Mouse (Mus musculus) lung, adult 2 months (tissue): Measurements from ENCODE around the gene Btd. TPM values are rescaled to one million over a fixed set of nuclear protein-coding genes. Genes with fewer than 3 reads are reported as not detected.

Experiments
- DNase-seq: peaks from one replicate; pipeline ENCODE4 v3.0.0; 2022
- H3K4me1 ChIP-seq: fragments of 200-500 bp; 2 replicates; pipeline ENCODE4 v1.6.1; 2011; ENCODE audit warnings: low read length; ENCODE audit not compliant: control insufficient read depth, insufficient read depth
- H3K4me3 ChIP-seq: fragments of 200-500 bp; replicated peaks from 2 replicates; pipeline ENCODE3; 2011; ENCODE audit warnings: low read depth, mild to moderate bottlenecking, control low read depth, low read length; ENCODE audit errors: extremely low read depth
- CTCF ChIP-seq: fragments of 200-500 bp; IDR thresholded peaks from 2 replicates; pipeline ENCODE4 v1.5.1; 2011; ENCODE audit warnings: mild to moderate bottlenecking, low read length, control low read depth; ENCODE audit not compliant: insufficient read depth
- POLR2A ChIP-seq: fragments of 200-500 bp; IDR thresholded peaks from 2 replicates; pipeline ENCODE4 v1.6.1; 2011; ENCODE audit warnings: low read depth, mild to moderate bottlenecking, control low read depth, low read length, borderline replicate concordance; ENCODE audit errors: extremely low read depth
- WGBS: fragments of 180-500 bp; shearing (Covaris S2); methylation state at CpG from one replicate; pipeline ENCODE4 v1.1.7; 2018; 5-methylcytosine and 5-hydroxymethylcytosine counted together
- polyA plus RNA-seq: library from polyadenylated mRNA; depleted of rRNA; stranded (reverse); fragments of >200 nt; gene quantifications from 2 replicates; pipeline ENCODE4 v1.2.3, GENCODE M21; 2012; rRNA removed

The Btd gene
- polyA plus RNA-seq, 1 experiment, result 52.3 TPM

DNA sequence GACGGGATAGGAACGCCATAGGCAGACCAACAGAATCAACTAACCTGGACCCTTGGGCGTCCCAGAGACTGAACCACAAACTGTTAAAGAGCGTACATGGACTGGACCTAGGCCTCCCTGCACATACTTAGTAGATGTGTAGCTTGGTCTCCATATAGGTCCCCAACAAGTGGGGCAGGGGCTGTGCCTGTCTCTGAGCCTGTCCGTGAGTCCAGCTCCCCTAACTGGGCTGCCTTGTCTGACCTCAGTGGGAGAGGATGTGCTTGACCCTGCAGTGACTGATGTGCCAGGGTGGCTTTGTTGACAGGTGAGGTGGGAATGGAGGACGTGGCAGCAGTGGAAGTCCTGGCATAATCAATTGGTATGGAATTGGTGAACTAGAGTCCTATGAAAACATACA lies 51.7 kb downstream of the Btd start:
- DNase-seq, result no peak
- H3K4me3 ChIP-seq, result no peak overlapping the region
- TF ChIP-seq POLR2A, result no peak
- no peak for TF ChIP-seq CTCF
- H3K4me1 ChIP-seq, result no peaks in the 10 kb centered on the region
- 90% methylated on average over 6 of the region's 6 CpGs for WGBS

GRCm38 (mm10) chr14:31696206-31696984 lies 55.6 kb downstream of the Btd start:
- TF ChIP-seq POLR2A (no peak), CTCF (no peak)
- 71% methylated on average over 9 of the region's 9 CpGs for WGBS
- DNase-seq, result no peak
- H3K4me3 ChIP-seq, result no peak overlapping the region
- H3K4me1 ChIP-seq, result no peaks in the 10 kb centered on the region

DNA sequence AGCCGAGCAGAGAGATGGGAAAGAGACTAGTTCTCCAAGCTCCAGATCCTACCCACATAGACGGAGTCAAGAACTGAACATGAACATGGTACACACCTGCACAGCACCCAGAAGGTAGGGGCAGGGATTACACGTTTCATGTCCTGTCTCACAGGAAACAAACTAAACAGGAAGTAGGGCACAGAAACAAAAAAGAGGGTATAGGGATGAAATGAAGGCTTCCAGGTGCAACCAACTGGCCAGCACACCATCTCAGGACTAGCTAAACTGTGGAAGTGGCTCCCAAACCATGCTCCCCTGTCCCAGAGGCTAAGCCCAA lies 56.1 kb downstream of the Btd start:
- no peak for TF ChIP-seq CTCF
- no peak for TF ChIP-seq POLR2A
- Histone ChIP-seq H3K4me3 (no peak overlapping the region), H3K4me1 (no peaks in the 10 kb centered on the region)
- DNase-seq, result no peak
- WGBS, result 62% methylated on average over 3 of the region's 3 CpGs

DNA sequence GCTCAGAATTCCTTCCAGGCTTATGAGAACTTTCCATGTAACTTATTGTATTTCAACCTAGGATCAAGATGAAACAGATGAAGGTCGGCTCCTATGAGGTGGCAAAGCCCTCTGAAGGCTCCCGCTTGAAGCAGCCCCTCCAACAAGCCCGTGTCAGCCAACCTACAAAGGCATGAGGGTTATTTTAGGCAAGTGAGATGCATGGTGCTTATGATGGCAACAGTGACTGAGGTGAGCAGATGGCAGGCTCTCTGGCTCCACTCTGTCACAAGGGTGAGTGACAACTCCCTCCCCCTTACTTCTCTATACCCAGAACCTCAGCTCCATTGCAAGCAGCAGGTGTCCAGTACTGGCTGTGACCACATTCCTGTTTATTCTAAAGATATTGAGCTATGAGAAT lies 56.5 kb downstream of the Btd start:
- TF ChIP-seq CTCF (no peak), POLR2A (no peak)
- WGBS, result 82% methylated on average over 3 of the region's 3 CpGs
- DNase-seq, result no peak
- no peak overlapping the region for H3K4me3 ChIP-seq
- no peaks in the 10 kb centered on the region for H3K4me1 ChIP-seq

DNA sequence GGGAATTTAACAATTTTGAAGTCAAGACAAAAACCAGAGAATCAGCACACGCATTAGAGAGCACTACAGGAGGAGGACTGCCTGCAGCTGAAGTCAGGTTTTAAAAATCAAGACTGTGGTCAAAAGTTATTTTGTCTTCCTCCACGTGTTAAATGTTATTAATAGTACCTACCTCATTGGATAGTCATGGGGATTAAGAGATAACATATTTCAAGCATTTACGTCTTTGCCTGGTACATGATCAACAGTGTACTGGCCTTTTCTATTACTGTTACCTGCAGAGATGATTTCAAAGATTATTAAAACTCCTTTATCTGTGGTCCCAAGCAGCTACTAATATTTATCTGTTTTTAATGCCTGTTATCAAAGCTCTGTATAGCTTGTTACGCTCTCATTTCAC lies 56.9 kb downstream of the Btd start:
- Histone ChIP-seq H3K4me3 (no peak overlapping the region), H3K4me1 (no peaks in the 10 kb centered on the region)
- TF ChIP-seq CTCF, result no peak
- TF ChIP-seq POLR2A, result no peak
- no peak for DNase-seq
- 79% methylated on average over 4 of the region's 4 CpGs for WGBS

GRCm38 (mm10) chr14:31700376-31700775 lies 59.5 kb downstream of the Btd start:
- Histone ChIP-seq H3K4me1 (no peaks in the 10 kb centered on the region), H3K4me3 (no peak overlapping the region)
- TF ChIP-seq POLR2A (no peak), CTCF (no peak)
- WGBS, result 63% methylated on average over 2 of the region's 2 CpGs
- no peak for DNase-seq

DNA sequence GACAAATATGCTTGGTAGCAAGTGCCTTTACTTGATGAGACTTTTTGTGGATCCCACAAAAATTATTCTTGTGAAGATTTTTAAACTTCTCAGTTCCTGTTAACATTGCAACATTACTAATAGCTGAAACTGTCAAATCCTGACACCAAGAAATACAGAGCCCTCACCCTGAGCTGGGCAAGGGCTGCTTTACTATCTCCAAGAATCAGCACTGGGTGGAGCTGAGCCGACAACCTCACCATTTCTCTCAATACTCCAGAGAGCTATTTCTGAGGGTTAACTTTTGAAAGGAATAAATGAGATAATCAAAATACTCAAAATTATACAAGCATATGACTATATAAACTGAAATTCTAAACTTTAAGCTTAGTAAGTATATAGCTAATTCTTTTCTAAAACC lies 68.5 kb downstream of the Btd start:
- DNase-seq, result no peak
- WGBS, result 89% methylated on average over 1 of the region's 1 CpGs
- Histone ChIP-seq H3K4me3 (no peak overlapping the region), H3K4me1 (no peaks in the 10 kb centered on the region)
- TF ChIP-seq POLR2A (no peak), CTCF (no peak)

DNA sequence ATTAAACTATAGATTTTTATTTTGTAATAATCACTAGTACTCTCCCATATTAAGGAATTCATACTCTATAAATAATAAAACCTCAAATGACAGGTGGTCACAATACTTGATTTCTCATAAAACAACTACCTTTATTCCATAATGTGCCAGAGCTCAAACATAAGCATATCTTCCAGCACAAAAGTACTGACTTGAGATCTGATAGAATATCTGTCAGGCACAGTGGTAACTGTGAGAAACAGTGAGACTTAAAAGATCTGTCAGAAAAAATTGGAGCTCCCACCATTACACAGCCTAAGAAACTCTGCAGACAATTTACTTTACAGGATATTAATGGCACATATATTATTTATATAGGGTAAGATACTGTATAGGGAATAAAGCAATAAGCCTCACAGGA lies 74.8 kb downstream of the Btd start:
- H3K4me3 ChIP-seq, result no peak overlapping the region
- DNase-seq, result no peak
- no peak for TF ChIP-seq CTCF
- H3K4me1 ChIP-seq, result no peaks in the 10 kb centered on the region

DNA sequence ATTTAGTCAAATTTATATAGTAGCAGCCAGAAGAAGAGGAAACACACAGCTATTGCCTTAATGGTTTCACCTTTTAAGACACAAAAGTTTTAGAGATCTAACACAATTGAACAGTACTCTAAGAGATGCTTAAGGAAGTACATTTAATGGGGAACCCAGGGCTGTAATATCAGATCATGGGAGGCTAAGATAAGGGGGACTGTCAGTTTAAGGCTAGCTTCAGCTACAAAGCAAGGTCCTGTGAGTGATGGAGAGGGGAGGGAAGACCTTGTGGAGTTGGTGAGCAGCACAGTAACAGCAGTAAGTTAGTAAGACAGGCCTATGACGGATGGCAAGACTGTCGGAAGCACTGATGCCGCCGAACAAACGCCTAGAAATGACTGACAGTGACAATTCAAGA lies 76.5 kb downstream of the Btd start:
- Histone ChIP-seq H3K4me1 (no peaks in the 10 kb centered on the region), H3K4me3 (no peak overlapping the region)
- 97% methylated on average over 5 of the region's 5 CpGs for WGBS
- no peak for DNase-seq
- TF ChIP-seq POLR2A, result no peak

Other genes starting within 250 kb of the Btd start
- gene Sh3bp5, start 204.9 kb upstream of the Btd start, polyA plus RNA-seq, result 40.9 and 50.1 TPM in 2 replicates
- gene Eaf1, start 146.6 kb upstream of the Btd start, polyA plus RNA-seq, result 38.1 and 48.4 TPM in 2 replicates
- gene Mettl6, start 146.0 kb upstream of the Btd start, polyA plus RNA-seq, result 5.4 and 10.2 TPM in 2 replicates
- gene Colq, start 49.7 kb upstream of the Btd start, polyA plus RNA-seq, result 37.6 and 55.3 TPM in 2 replicates
- not detected in 2 replicates for gene Gm49387, start 150 bp upstream of the Btd start, polyA plus RNA-seq
- gene Hacl1, start 258 bp downstream of the Btd start, polyA plus RNA-seq, result 7.8 and 10.7 TPM in 2 replicates
- gene Ankrd28, start 189.6 kb downstream of the Btd start, polyA plus RNA-seq, result 2.8 and 7.2 TPM in 2 replicates